Mouse (Mus musculus) brain, embryonic 14.5 days (tissue): ENCODE data around the gene Pla2g7. TPM values are rescaled to one million over a fixed set of nuclear protein-coding genes. Genes with fewer than 3 reads are reported as not detected.
A peak's percentile ranks its signal among the peaks of the same experiment; 100 is the strongest.

ENCODE experiments used
- DNase-seq: peaks from one replicate; pipeline ENCODE4 v3.0.0-alpha.2; 2011; ENCODE audit warnings: low read depth
- CTCF ChIP-seq: fragments of 200-500 bp; IDR thresholded peaks from 2 replicates; pipeline ENCODE4 v1.5.1; 2012; ENCODE audit warnings: inconsistent platforms, mild to moderate bottlenecking, moderate library complexity, borderline replicate concordance; ENCODE audit not compliant: insufficient read depth, insufficient read length; ENCODE audit errors: extremely low read depth
- POLR2A ChIP-seq: fragments of 200-500 bp; IDR thresholded peaks from 2 replicates; pipeline ENCODE4 v1.6.1; 2012; ENCODE audit warnings: mild to moderate bottlenecking, inconsistent platforms, borderline replicate concordance; ENCODE audit not compliant: poor library complexity, insufficient read depth, insufficient read length, severe bottlenecking; ENCODE audit errors: extremely low read depth
- polyA plus RNA-seq: library from polyadenylated mRNA; depleted of rRNA; stranded (reverse); fragments of >200 nt; gene quantifications from 2 replicates; pipeline ENCODE4 v1.2.3, GENCODE M21; 2012; rRNA removed

The Pla2g7 gene
- polyA plus RNA-seq, 1 experiment: 16.5 TPM

DNA sequence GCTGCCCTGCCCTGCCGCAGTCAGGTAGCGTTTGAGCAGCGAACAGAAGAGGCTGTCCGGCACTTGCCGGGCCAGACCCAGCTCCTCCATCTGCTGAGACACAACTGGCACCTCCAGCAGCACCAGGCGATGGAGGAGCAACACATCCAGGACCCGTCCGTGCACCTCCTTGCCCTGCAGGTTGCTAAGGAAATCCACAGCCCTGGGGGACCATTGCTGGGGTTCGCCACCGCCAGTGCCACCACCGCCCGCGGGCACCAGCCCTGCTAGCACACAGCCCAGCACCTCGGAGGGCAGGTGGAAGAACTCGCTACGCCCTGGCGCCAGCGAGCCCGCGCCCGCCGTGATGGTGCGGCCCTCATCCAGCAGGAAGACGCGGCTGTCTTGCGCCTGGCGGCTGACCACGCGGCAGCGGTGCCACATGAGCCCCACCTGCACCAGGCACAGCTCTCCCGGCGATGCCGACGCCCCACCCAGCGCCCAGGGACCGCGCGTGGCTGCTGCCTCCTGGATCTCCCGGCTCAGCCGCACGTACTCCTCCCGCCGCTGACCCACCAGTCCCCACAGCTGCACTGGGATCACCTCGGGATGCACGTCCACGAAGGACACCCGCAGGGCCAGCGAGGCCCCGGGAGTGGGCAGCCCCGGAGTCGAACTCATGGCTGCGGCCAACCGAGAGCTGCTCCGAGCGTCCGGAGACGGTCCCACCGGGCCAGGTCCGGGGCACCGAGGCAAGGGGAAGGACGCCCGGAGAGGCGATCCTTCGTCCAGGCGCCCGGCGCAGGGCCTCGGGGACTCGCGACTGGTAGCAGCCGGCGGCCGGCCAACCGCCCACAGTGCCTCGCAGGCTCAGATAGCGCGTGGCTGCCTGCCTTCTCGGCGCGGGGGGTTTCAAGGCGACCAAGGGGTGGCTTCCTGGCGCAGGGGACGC is 61.9 kb downstream of the Pla2g7 start, which contains the start of gene Tdrd6:
Tdrd6 (minus strand) TSS at position 804 of the 931 bp plus-strand sequence.
- no peak for TF ChIP-seq POLR2A
- TF ChIP-seq CTCF: no peak
- DNase-seq: peak; percentile 55

GRCm38 (mm10) chr17:43630427-43630760 is 62.5 kb downstream of the Pla2g7 start:
- peak; percentile 32 for DNase-seq
- no peak for TF ChIP-seq POLR2A
- no peak for TF ChIP-seq CTCF

DNA sequence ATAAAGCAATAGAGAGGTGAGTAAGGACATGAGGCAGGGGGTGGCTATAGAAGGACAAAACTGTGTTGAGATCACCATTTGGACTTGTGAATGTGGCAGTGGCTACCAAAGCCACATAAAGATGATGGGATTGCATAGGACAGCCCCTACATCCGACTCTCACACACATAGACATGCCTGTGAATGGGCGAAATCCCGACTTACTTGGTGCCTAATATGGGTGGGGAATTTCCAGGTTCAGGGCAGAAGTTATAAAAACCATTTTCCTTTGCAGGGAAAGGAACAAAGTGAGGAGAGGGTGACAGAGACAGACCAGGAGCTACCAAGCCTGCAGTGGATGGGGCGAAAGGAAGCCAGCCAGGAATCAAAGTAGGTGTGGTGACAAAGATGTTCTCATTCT is 69.2 kb downstream of the Pla2g7 start:
- no peak for DNase-seq
- TF ChIP-seq CTCF (no peak), POLR2A (no peak)

- TF ChIP-seq CTCF: no peak
- TF ChIP-seq POLR2A: no peak
- DNase-seq: no peak
These were observed 72.9 kb downstream of the Pla2g7 start for GRCm38 (mm10) chr17:43640825-43641224.

DNA sequence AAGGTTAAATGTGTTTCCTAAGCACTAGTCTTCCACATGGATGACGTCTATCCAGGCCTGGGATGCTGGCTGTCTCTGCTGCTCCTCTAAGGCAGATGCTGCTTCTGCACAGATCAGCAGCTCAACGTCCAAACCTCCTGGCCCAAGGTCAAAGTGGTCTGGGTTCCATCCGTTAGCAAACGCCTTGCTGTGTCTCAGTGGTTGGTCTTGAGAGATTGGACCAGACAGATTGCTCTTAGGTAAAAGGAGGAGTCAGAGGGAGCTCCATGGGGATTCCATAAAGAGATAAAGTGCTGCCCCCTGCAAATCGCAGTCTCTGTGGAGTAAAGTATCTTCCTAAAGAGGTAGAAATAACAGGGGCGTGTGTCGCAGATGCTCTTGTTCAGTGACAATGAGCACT is 75.3 kb downstream of the Pla2g7 start:
- no peak for TF ChIP-seq POLR2A
- TF ChIP-seq CTCF: no peak
- no peak for DNase-seq

DNA sequence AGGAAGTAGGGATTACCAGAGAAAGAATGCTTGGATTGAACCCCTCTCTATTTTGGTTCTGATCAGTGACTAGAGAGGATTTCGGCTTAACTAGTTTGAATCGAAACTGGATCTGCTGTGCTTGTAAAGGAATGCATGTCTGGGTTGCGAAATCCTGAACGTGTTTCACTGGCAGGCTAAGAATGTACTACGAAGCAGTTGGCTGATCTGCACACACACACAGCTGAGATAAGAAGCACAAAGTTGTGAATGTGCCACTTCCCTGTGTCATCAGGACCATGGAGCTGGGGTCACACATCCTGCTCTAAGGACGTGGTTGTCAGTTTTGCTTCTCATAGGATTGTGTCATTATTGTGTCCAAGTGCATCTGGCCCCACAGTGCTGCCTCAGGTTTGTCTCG is 76.5 kb downstream of the Pla2g7 start:
- DNase-seq: no peak
- TF ChIP-seq POLR2A: no peak
- TF ChIP-seq CTCF: no peak

DNA sequence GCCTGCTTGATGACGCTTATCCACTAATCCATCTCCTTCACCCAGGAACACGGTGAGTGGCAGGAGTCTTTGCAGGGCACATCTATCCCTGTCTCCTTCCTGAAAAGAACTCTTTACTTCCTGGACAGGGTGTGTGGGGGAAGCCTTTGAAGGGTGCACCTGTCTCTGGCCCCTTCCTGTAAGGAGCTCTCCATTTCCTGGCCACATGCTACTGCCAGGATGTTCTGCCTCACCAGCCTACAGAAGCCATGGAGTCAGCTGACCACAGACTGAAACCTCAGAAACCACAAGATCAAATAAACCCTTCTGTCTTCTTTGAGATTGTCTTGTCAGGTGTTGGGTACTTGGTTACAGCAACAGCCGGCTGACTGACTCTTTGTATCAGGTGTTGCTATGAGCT is 77.2 kb downstream of the Pla2g7 start:
- no peak for TF ChIP-seq POLR2A
- TF ChIP-seq CTCF: no peak
- no peak for DNase-seq

DNA sequence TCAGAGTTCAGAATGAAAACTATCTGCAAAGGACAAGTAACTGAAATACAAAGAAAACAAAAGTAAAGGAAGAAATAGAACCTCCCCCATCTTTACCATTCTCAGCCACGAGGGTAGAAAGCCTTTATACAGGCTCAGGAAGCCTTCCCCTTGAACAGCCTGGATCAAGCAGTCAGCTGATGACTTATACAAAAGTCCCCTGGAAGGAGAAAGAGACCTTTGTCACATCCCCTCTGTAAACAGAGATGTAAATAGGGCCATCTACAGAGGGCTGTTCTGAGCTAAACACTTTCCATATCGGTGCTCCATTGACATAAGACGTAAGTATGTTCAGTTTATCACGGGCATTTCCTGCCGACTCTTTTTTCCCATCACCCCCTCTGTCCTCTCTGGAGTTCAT is 79.0 kb downstream of the Pla2g7 start:
- DNase-seq: no peak
- TF ChIP-seq CTCF: no peak
- TF ChIP-seq POLR2A: no peak

DNA sequence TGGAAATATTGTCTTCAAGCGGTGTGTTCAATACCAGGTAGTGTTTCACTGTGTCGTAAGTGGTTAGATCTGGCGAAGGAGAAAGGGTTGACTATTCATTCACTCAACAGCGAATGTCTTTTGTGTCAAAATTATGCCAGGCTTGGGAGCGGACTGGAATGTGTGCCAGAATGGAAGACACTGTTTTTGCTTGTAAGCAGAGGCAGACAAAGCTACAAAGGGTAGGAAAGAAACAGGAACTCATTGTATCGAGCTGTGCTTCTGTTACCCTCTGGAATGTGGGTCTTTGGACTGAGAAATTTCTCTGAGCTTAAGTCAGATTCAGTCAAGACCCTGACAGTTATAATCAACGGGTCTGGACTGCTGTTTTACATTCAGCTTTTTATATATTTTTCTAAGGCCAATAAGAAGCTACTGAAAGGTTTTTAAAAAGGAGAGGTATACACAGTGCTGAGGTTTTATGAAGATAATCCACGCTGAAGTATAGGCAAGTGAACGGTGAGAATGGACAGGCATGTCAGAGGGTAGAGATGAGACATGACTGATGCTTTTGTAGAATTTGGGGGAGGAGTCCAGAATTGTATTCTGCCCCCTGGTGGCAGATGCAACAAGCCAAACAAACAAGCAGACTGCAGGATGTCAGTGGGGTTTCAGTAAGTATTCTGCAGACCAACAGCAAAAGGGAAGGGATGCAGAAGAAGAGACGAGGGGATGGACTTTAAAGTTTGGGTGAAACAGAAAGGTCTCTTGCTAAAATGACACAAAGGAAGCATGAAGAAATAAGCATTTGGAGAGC is 81.9 kb downstream of the Pla2g7 start:
- TF ChIP-seq POLR2A (no peak), CTCF (peak; percentile 46; the same call in 1 of the 2 replicates)
- DNase-seq: no peak

GRCm38 (mm10) chr17:43651314-43652046 is 83.6 kb downstream of the Pla2g7 start:
- no peak for TF ChIP-seq POLR2A
- TF ChIP-seq CTCF: no peak
- no peak for DNase-seq

Other genes with a start within 250 kb of the Pla2g7 start
- 6.5 and 12.5 TPM in 2 replicates for gene Adgrf5, start 207.6 kb upstream of the Pla2g7 start, polyA plus RNA-seq
- gene Mep1a, start 65.3 kb upstream of the Pla2g7 start, polyA plus RNA-seq: 0.06 and 0.07 TPM in 2 replicates
- 0.53 and 0.82 TPM in 2 replicates for gene Ankrd66, start 24.5 kb upstream of the Pla2g7 start, polyA plus RNA-seq
- gene Tdrd6, start 62.2 kb downstream of the Pla2g7 start, polyA plus RNA-seq: 0.83 and 1.6 TPM in 2 replicates
- 66.5 and 70.7 TPM in 2 replicates for gene Slc25a27, start 99.1 kb downstream of the Pla2g7 start, polyA plus RNA-seq
- gene Cyp39a1, start 99.3 kb downstream of the Pla2g7 start, polyA plus RNA-seq: 5.3 and 5.5 TPM in 2 replicates
- gene Rcan2, start 233.3 kb downstream of the Pla2g7 start, polyA plus RNA-seq: 42.0 and 96.2 TPM in 2 replicates